13 mouse cellular contexts compared by ENCODE assay signal in genomic region chr9:119032538-119032937, GRCm38 (mm10). TPM values are rescaled to one million over a fixed set of nuclear protein-coding genes. Genes with fewer than 3 reads are reported as not detected.
A peak's percentile ranks its signal among the peaks of the same experiment; 100 is the strongest.
DNase-seq lines count a peak whose midpoint lies in the region; ATAC-seq lines count a peak whose summit lies in the region.
"Had no signal": no experiment of that assay in that cellular context is flagged by ENCODE, and none has a peak within 500 bp of the region (broad histone marks: within the 10 kb centered on the region; RNA-seq: fewer than 3 reads in every experiment).

No protein-coding gene starts in this region.

- DNase-seq in embryo, embryonic 11 days = peak; percentile 27
- DNase-seq in embryo, embryonic 10 days (ENCODE audit: low spot score) = no peak
- DNase-seq in kidney, postnatal 10 days = no peak
- DNase-seq in right cerebral cortex, adult 18-20 months = no peak
- no peak for DNase-seq in thymus, postnatal 25 days
- DNase-seq: thymus, postnatal 14 days had no signal

- no peak overlapping the region for H3K4me2 ChIP-seq in kidney, embryonic 15.5 days
- no peak overlapping the region for H3K4me2 ChIP-seq in embryonic facial prominence, embryonic 15.5 days (replicated peaks)
- no peak overlapping the region for H3K4me2 ChIP-seq in limb, embryonic 15.5 days
- H3K4me2 ChIP-seq: intestine, embryonic 15.5 days; liver, embryonic 15.5 days had no signal

- H3K9ac ChIP-seq in kidney, embryonic 15.5 days = no peak overlapping the region
- H3K9ac ChIP-seq in embryonic facial prominence, embryonic 15.5 days = no peak overlapping the region
- H3K9ac ChIP-seq in limb, embryonic 15.5 days = 0 out of 2 replicates have a peak overlapping the region, but pooled peaks have one; percentile 2
- H3K9ac ChIP-seq: intestine, embryonic 15.5 days; liver, embryonic 15.5 days had no signal

- no peaks in the 10 kb centered on the region for H3K27me3 ChIP-seq in kidney, embryonic 15.5 days
- H3K27me3 ChIP-seq in embryonic facial prominence, embryonic 15.5 days = no peaks in the 10 kb centered on the region
- no peaks in the 10 kb centered on the region for H3K27me3 ChIP-seq in limb, embryonic 15.5 days
- H3K27me3 ChIP-seq: intestine, embryonic 15.5 days; liver, embryonic 15.5 days; megakaryocyte, embryonic 14.5 days had no signal

- no peak overlapping the region for H3K4me3 ChIP-seq in kidney, embryonic 15.5 days (replicated peaks)
- no peak overlapping the region for H3K4me3 ChIP-seq in embryonic facial prominence, embryonic 15.5 days (replicated peaks)
- H3K4me3 ChIP-seq in limb, embryonic 15.5 days = no peak overlapping the region
- H3K4me3 ChIP-seq: intestine, embryonic 15.5 days; liver, embryonic 15.5 days; megakaryocyte, embryonic 14.5 days had no signal

- WGBS in kidney, embryonic 15.5 days = 64% methylated on average over 9 of the region's 9 CpGs
- 38% methylated on average over 9 of the region's 9 CpGs for WGBS in embryonic facial prominence, embryonic 15.5 days
- 28% methylated on average over 9 of the region's 9 CpGs for WGBS in limb, embryonic 15.5 days

- H3K9me3 ChIP-seq in kidney, embryonic 15.5 days (replicated peaks) = no peaks in the 10 kb centered on the region
- no peaks in the 10 kb centered on the region for H3K9me3 ChIP-seq in embryonic facial prominence, embryonic 15.5 days (replicated peaks)
- H3K9me3 ChIP-seq in limb, embryonic 15.5 days = no peaks in the 10 kb centered on the region
- H3K9me3 ChIP-seq: intestine, embryonic 15.5 days; liver, embryonic 15.5 days; megakaryocyte, embryonic 14.5 days had no signal

- no peak for ATAC-seq in kidney, embryonic 15.5 days (replicated peaks; ENCODE audit: low FRiP score)
- no peak for ATAC-seq in embryonic facial prominence, embryonic 15.5 days (ENCODE audit: insufficient number of reproducible peaks, low FRiP score, low TSS enrichment, low read depth)
- ATAC-seq in limb, embryonic 15.5 days (ENCODE audit: insufficient number of reproducible peaks, low FRiP score, low TSS enrichment, low read depth) = peak; percentile 53; the same call in 1 of the 2 replicates
- ATAC-seq: intestine, embryonic 15.5 days had no signal

- H3K27ac ChIP-seq in kidney, embryonic 15.5 days = peak overlapping the region; percentile 64
- peak overlapping the region; percentile 52 for H3K27ac ChIP-seq in embryonic facial prominence, embryonic 15.5 days (replicated peaks)
- peak overlapping the region; percentile 80 for H3K27ac ChIP-seq in limb, embryonic 15.5 days
- H3K27ac ChIP-seq: intestine, embryonic 15.5 days; liver, embryonic 15.5 days had no signal

- peaks cover 70% of the 10 kb centered on the region for H3K4me1 ChIP-seq in kidney, embryonic 15.5 days
- peaks cover 32% of the 10 kb centered on the region for H3K4me1 ChIP-seq in embryonic facial prominence, embryonic 15.5 days
- peaks cover 71% of the 10 kb centered on the region for H3K4me1 ChIP-seq in limb, embryonic 15.5 days

- peaks cover 70% of the 10 kb centered on the region for H3K36me3 ChIP-seq in kidney, embryonic 15.5 days
- peaks cover 33% of the 10 kb centered on the region for H3K36me3 ChIP-seq in embryonic facial prominence, embryonic 15.5 days
- peaks cover 25% of the 10 kb centered on the region for H3K36me3 ChIP-seq in limb, embryonic 15.5 days
- H3K36me3 ChIP-seq: G1E had no signal

RNA-seq across cellular contexts. Expression of gene Vill, which starts 20.0 kb away (rescaled TPM):
- 36.4 and 46.2 TPM in 2 replicates for polyA plus RNA-seq in kidney, embryonic 15.5 days (2015; fragmentation: Nextera tagmentation; extraction: Ambion mirVana)
- 17.1 and 19.0 TPM in 2 replicates for polyA plus RNA-seq in embryonic facial prominence, embryonic 15.5 days (2015; fragmentation: Nextera tagmentation; extraction: Ambion mirVana)
- polyA plus RNA-seq in limb, embryonic 15.5 days (2015; fragmentation: Nextera tagmentation; extraction: Ambion mirVana) = 19.0 and 19.7 TPM in 2 replicates
- polyA plus RNA-seq: G1E had no signal
